Mouse (Mus musculus) heart, postnatal 0 days (tissue): Measurements from ENCODE around the gene Mtg2. TPM values are rescaled to one million over a fixed set of nuclear protein-coding genes. Genes with fewer than 3 reads are reported as not detected.

Source experiments
- ATAC-seq: fragments of 200-750 bp; cut with Nextera tagmentation; 2 replicates; pipeline ENCODE4 v1.8.0; 2017; ENCODE audit warnings: low read depth, moderate number of reproducible peaks, moderate library complexity; ENCODE audit not compliant: insufficient read depth
- DNase-seq: peaks from one replicate; pipeline ENCODE4 v3.0.0-alpha.2; 2016; ENCODE audit warnings: low spot score
- H3K27ac ChIP-seq: fragments of 300-500 bp; sonication (generic); 2 replicates; pipeline ENCODE4 v1.5.1; 2014; ENCODE audit warnings: low read depth, mild to moderate bottlenecking
- H3K27me3 ChIP-seq: fragments of 300-500 bp; sonication (generic); 2 replicates; pipeline ENCODE4 v1.6.1; 2014; ENCODE audit warnings: low read length, mixed read lengths; ENCODE audit not compliant: control insufficient read depth, insufficient read depth
- H3K36me3 ChIP-seq: fragments of 300-500 bp; sonication (generic); replicated peaks from 2 replicates; pipeline ENCODE4 v1.6.1; 2014; ENCODE audit warnings: low read length, mixed read lengths; ENCODE audit not compliant: control insufficient read depth, insufficient read depth
- H3K4me1 ChIP-seq: fragments of 300-500 bp; sonication (generic); 2 replicates; pipeline ENCODE4 v1.6.1; 2014; ENCODE audit warnings: antibody characterized with exemption; ENCODE audit not compliant: control insufficient read depth, insufficient read depth
- H3K4me2 ChIP-seq: fragments of 300-500 bp; sonication (generic); 2 replicates; pipeline ENCODE4 v1.6.1; 2014; ENCODE audit warnings: low read depth, mild to moderate bottlenecking, low read length, moderate library complexity
- H3K4me3 ChIP-seq: fragments of 300-500 bp; sonication (generic); 2 replicates; pipeline ENCODE4 v1.5.1; 2014; ENCODE audit warnings: low read depth, low read length
- H3K9ac ChIP-seq: fragments of 300-500 bp; sonication (generic); replicated peaks from 2 replicates; pipeline ENCODE4 v1.6.1; 2014; ENCODE audit warnings: low read depth, low read length, mixed read lengths
- H3K9me3 ChIP-seq: fragments of 300-500 bp; sonication (generic); replicated peaks from 2 replicates; pipeline ENCODE4 v1.6.1; 2016; ENCODE audit warnings: low read length; ENCODE audit not compliant: control insufficient read depth
- CTCF ChIP-seq: IDR thresholded peaks from 2 replicates; pipeline ENCODE4 v1.5.1; 2016; ENCODE audit warnings: antibody characterized with exemption, control low read depth, low read depth
- EP300 ChIP-seq: IDR thresholded peaks from 2 replicates; pipeline ENCODE4 v1.6.1; 2016; ENCODE audit warnings: antibody characterized with exemption, low read depth
- WGBS: fragments of 180-500 bp; shearing (Covaris S2); extraction: QIAGEN DNeasy Blood & Tissue Kit; methylation state at CpG from one replicate; pipeline ENCODE4 v1.1.7; 2014; 5-methylcytosine and 5-hydroxymethylcytosine counted together
- polyA plus RNA-seq: library from polyadenylated mRNA; unstranded; fragments of >200 nt; fragmentation: Nextera tagmentation; extraction: Ambion mirVana; gene quantifications from 2 replicates; pipeline ENCODE4 v1.2.1, GENCODE M21; 2015
- total RNA-seq: library from RNA; depleted of rRNA; stranded (reverse); fragments of >200 nt; gene quantifications from 2 replicates; pipeline ENCODE4 v1.2.3, GENCODE M21; 2014; ENCODE audit warnings: low replicate concordance

The Mtg2 gene
- total and polyA plus RNA-seq, 2 experiments from 2014 or later: 21.3 to 33.9 TPM

DNA sequence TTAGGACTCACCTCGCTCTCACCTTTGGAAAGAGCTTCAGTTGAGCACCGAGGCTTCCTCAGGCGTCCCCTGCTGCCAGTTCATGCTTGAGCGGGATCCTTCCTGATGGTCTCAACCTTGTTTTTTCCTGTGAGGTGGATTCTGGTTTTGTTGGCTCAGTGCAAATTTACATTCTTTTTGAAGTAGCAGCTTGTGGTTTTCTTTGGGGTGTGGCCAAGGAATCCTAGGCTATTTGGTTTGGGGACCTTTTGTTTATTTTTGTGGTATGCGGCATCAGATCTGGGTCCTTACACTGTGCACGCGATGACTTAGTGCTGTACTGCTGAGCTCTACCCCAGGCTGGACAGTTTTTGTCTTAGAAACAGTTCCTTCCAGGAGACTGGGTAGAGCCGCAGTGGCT is 10.3 kb downstream of the Mtg2 start:
- H3K36me3 ChIP-seq: peaks cover 43% of the 10 kb centered on the region
- H3K4me3 ChIP-seq: no peak overlapping the region
- no peak for TF ChIP-seq CTCF
- no peaks in the 10 kb centered on the region for H3K9me3 ChIP-seq
- DNase-seq: no peak
- H3K4me2 ChIP-seq: no peak overlapping the region
- H3K4me1 ChIP-seq: no peaks in the 10 kb centered on the region
- ATAC-seq: no peak
- WGBS: 86% methylated on average over 8 of the region's 8 CpGs
- H3K9ac ChIP-seq: no peak overlapping the region
- H3K27me3 ChIP-seq: no peaks in the 10 kb centered on the region
- no peak overlapping the region for H3K27ac ChIP-seq

DNA sequence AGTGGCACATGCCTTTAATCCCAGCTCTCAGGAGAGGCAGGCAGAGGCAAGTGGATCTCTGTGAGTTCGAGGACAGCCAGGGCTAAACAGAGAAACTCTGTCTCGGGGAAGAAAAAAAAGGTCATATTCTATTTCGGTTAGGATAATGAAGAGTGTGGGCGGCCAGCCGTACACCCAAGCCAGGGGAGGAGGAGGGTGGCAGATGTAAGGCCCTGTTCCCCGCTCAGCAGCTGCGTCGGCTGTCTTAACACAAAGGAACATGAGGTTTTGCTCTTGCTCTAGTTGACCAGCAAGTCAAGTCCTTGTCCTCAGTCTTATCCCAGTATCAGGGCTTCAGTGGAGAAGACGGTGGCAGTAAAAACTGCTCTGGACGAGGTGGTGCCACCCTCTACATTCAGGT is 12.7 kb downstream of the Mtg2 start:
- H3K4me2 ChIP-seq: no peak overlapping the region
- WGBS: 87% methylated on average over 10 of the region's 10 CpGs
- H3K9me3 ChIP-seq: no peaks in the 10 kb centered on the region
- no peak overlapping the region for H3K9ac ChIP-seq
- DNase-seq: no peak
- H3K27ac ChIP-seq: no peak overlapping the region
- no peak for ATAC-seq
- no peaks in the 10 kb centered on the region for H3K27me3 ChIP-seq
- no peaks in the 10 kb centered on the region for H3K4me1 ChIP-seq
- H3K36me3 ChIP-seq: peaks cover 34% of the 10 kb centered on the region
- H3K4me3 ChIP-seq: no peak overlapping the region
- no peak for TF ChIP-seq EP300
- TF ChIP-seq CTCF: no peak

DNA sequence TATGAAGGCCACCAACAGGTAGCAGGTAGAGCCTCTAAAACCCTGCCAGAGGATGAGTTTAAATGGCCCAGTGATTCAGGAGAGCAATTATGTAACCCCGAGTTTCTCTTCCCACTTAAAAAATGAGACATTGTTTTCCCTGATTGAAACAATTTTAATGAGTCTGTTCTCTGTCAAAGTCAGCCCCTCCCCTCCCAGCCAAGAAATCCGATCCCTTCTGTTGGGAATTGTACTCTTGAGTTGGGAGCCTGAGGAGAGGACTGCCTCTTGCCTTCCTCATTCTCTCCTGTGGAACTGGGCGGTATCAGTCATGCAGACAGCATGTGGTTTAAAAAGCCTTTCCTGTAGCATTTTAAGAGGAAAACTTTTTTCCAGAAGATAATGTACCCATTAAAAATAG is 14.2 kb downstream of the Mtg2 start:
- no peak overlapping the region for H3K4me2 ChIP-seq
- DNase-seq (no peak), ATAC-seq (no peak)
- no peak overlapping the region for H3K27ac ChIP-seq
- H3K9ac ChIP-seq: no peak overlapping the region
- peaks cover 24% of the 10 kb centered on the region for H3K36me3 ChIP-seq
- no peak overlapping the region for H3K4me3 ChIP-seq
- no peak for TF ChIP-seq EP300
- no peak for TF ChIP-seq CTCF
- H3K9me3 ChIP-seq: no peaks in the 10 kb centered on the region
- H3K4me1 ChIP-seq: no peaks in the 10 kb centered on the region
- no peaks in the 10 kb centered on the region for H3K27me3 ChIP-seq
- 44% methylated on average over 3 of the region's 3 CpGs for WGBS

- ATAC-seq: no peak
- H3K9me3 ChIP-seq: no peaks in the 10 kb centered on the region
- no peak overlapping the region for H3K4me3 ChIP-seq
- WGBS: 70% methylated on average over 16 of the region's 16 CpGs
- no peak for TF ChIP-seq CTCF
- TF ChIP-seq EP300: no peak
- no peak for DNase-seq
- H3K4me2 ChIP-seq: no peak overlapping the region
- H3K27me3 ChIP-seq: no peaks in the 10 kb centered on the region
- H3K9ac ChIP-seq: no peak overlapping the region
- H3K36me3 ChIP-seq: peaks cover 20% of the 10 kb centered on the region
- no peaks in the 10 kb centered on the region for H3K4me1 ChIP-seq
- H3K27ac ChIP-seq: no peak overlapping the region
Observed at GRCm38 (mm10) chr2:180085926-180086636, 15.7 kb downstream of the Mtg2 start.

GRCm38 (mm10) chr2:180086637-180087027 is 16.2 kb downstream of the Mtg2 start:
- WGBS: 80% methylated on average over 5 of the region's 5 CpGs
- H3K36me3 ChIP-seq: peaks cover 19% of the 10 kb centered on the region
- no peaks in the 10 kb centered on the region for H3K9me3 ChIP-seq
- H3K4me2 ChIP-seq: no peak overlapping the region
- DNase-seq: no peak
- no peak overlapping the region for H3K4me3 ChIP-seq
- no peak for ATAC-seq
- no peak overlapping the region for H3K9ac ChIP-seq
- no peak for TF ChIP-seq CTCF
- TF ChIP-seq EP300: no peak
- H3K27me3 ChIP-seq: no peaks in the 10 kb centered on the region
- no peak overlapping the region for H3K27ac ChIP-seq
- H3K4me1 ChIP-seq: no peaks in the 10 kb centered on the region

DNA sequence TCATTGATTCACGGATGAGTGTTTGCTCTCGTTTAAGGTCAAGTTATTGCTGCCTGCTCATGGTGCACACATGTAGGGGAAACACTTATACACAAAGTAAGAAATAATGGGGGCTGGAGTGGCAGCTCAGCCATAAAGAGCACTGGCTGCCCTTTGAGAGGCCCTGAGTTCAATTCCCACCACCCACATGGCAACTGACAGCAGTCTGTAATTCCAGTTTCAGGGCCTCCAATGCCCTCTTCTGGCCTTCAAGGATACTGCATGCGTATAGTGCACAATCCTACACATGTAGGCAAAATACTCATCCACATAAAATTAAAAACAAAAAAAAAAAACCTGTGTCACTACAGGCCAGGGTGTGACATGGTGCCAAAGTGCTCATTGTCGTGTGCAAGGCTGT is 17.1 kb downstream of the Mtg2 start:
- no peak for TF ChIP-seq EP300
- no peak for TF ChIP-seq CTCF
- DNase-seq (no peak), ATAC-seq (no peak)
- no peak overlapping the region for H3K27ac ChIP-seq
- H3K9ac ChIP-seq: no peak overlapping the region
- no peaks in the 10 kb centered on the region for H3K4me1 ChIP-seq
- 90% methylated on average over 4 of the region's 4 CpGs for WGBS
- no peak overlapping the region for H3K4me2 ChIP-seq
- no peaks in the 10 kb centered on the region for H3K9me3 ChIP-seq
- no peak overlapping the region for H3K4me3 ChIP-seq
- no peaks in the 10 kb centered on the region for H3K27me3 ChIP-seq
- H3K36me3 ChIP-seq: peaks cover 14% of the 10 kb centered on the region
